Mouse (Mus musculus): ENCODE results near the gene Fcrl5.

DNA sequence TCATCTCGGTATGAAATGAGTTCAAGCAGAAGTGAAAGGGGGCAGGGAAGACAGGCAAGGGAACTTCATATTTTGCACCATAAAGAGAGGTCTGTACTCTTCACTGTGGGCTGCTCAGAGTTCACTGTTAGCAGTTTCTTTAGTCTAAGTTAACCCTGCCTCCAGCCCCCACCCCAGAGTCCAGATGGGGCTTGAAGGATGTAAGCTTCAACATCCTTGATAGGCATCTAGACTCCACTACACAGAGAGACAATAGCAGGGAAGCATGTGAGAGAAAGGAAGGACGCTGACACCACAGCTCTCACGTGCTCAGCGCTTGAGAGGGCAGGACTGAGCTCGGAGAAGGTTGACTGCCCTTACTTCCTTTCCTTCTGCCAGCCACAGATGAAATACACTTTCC, 34.3 kb upstream of the Fcrl5 start:
- TF ChIP-seq CTCF (IDR thresholded peaks at IDR 0.05; ENCODE audit: borderline replicate concordance, insufficient read depth, low read depth, low read length) (no peak), POLR2A (IDR thresholded peaks at IDR 0.05; ENCODE audit: borderline replicate concordance, insufficient read depth, low read length) (no peak)
